Mouse (Mus musculus) left cerebral cortex, postnatal 25 days (tissue): ENCODE measurements around the gene Car15. TPM values are rescaled to one million over a fixed set of nuclear protein-coding genes. Genes with fewer than 3 reads are reported as not detected.

Experiments
- total RNA-seq, 2 experiments: library from RNA; stranded (reverse); gene quantifications; 2 replicates each; pipeline ENCODE4 v1.2.3; 2021

Gene Car15
- total RNA-seq, 2 experiments from 2014 or later: 12.3 to 13.8 TPM

Other genes with a start within 250 kb of the Car15 start
- 10 to 100 TPM; 62.4 to 63.8 TPM for gene Smpd4, start 219.0 kb downstream of the Car15 start, total RNA-seq
- gene Ccdc74a, start 191.9 kb downstream of the Car15 start, total RNA-seq: 10 to 100 TPM; 22.3 to 26.4 TPM
- 10 to 100 TPM; 66.3 to 69.1 TPM for gene Med15, start 105.5 kb downstream of the Car15 start, total RNA-seq
- gene Klhl22, start 78.7 kb downstream of the Car15 start, total RNA-seq: 100 to 1,000 TPM in 1 of 2 experiments, 10 to 100 TPM in 1; 87.8 to 101 TPM
- gene Scarf2, start 41.1 kb downstream of the Car15 start, total RNA-seq: 1 to 10 TPM; 2.9 to 3.2 TPM
- 1 to 10 TPM; 4.7 to 5.4 TPM for gene B830017H08Rik, start 5.2 kb downstream of the Car15 start, total RNA-seq
- gene Gm20518, start 53.3 kb upstream of the Car15 start, total RNA-seq: 1 to 10 TPM; 1.9 to 2.9 TPM
- under 1 TPM in 1 of 2 experiments, not detected in 1; 0.09 TPM for gene Tssk1, start 55.9 kb upstream of the Car15 start, total RNA-seq
- gene Dgcr2, start 60.2 kb upstream of the Car15 start, total RNA-seq: 100 to 1,000 TPM in 1 of 2 experiments, 10 to 100 TPM in 1; 98.0 to 102 TPM
- not detected for gene Tssk2, start 60.3 kb upstream of the Car15 start, total RNA-seq
- 10 to 100 TPM; 28.7 to 30.1 TPM for gene Ess2, start 73.0 kb upstream of the Car15 start, total RNA-seq
- not detected for gene Gsc2, start 76.7 kb upstream of the Car15 start, total RNA-seq
- gene Slc25a1, start 89.9 kb upstream of the Car15 start, total RNA-seq: 10 to 100 TPM; 39.5 to 46.0 TPM
- not detected for gene Vpreb2, start 142.1 kb upstream of the Car15 start, total RNA-seq
- gene Dgcr6, start 214.5 kb upstream of the Car15 start, total RNA-seq: 10 to 100 TPM; 82.6 to 91.8 TPM